Mouse (Mus musculus) liver, embryonic 15.5 days (tissue): ENCODE results near the gene Pitpnc1. TPM values are rescaled to one million over a fixed set of nuclear protein-coding genes. Genes with fewer than 3 reads are reported as not detected.

ENCODE experiments used
- ATAC-seq: fragments of 200-750 bp; cut with Nextera tagmentation; 2 replicates; pipeline ENCODE4 v1.8.0; 2017; ENCODE audit warnings: moderate number of reproducible peaks, mild to moderate bottlenecking, moderate library complexity; ENCODE audit not compliant: insufficient read depth
- H3K27ac ChIP-seq: fragments of 300-500 bp; sonication (generic); replicated peaks from 2 replicates; pipeline ENCODE4 v1.5.1; 2015; ENCODE audit warnings: mild to moderate bottlenecking, inconsistent platforms
- H3K27me3 ChIP-seq: fragments of 300-500 bp; sonication (generic); 2 replicates; pipeline ENCODE4 v1.6.1; 2015; ENCODE audit warnings: mild to moderate bottlenecking, inconsistent platforms
- H3K36me3 ChIP-seq: fragments of 300-500 bp; sonication (generic); replicated peaks from 2 replicates; pipeline ENCODE4 v1.6.1; 2015; ENCODE audit warnings: moderate library complexity, mild to moderate bottlenecking, inconsistent platforms
- H3K4me1 ChIP-seq: fragments of 300-500 bp; sonication (generic); replicated peaks from 2 replicates; pipeline ENCODE4 v1.6.1; 2015; ENCODE audit warnings: inconsistent platforms
- H3K4me2 ChIP-seq: fragments of 300-500 bp; sonication (generic); 2 replicates; pipeline ENCODE4 v1.6.1; 2015; ENCODE audit warnings: moderate library complexity, mild to moderate bottlenecking, inconsistent platforms
- H3K4me3 ChIP-seq: fragments of 300-500 bp; sonication (generic); replicated peaks from 2 replicates; pipeline ENCODE4 v1.5.1; 2015; ENCODE audit warnings: mild to moderate bottlenecking, inconsistent platforms
- H3K9ac ChIP-seq: fragments of 300-500 bp; sonication (generic); 2 replicates; pipeline ENCODE4 v1.6.1; 2015; ENCODE audit warnings: moderate library complexity, mild to moderate bottlenecking, inconsistent platforms
- H3K9me3 ChIP-seq: fragments of 300-500 bp; sonication (generic); replicated peaks from 2 replicates; pipeline ENCODE4 v1.6.1; 2016; ENCODE audit warnings: inconsistent platforms
- WGBS: fragments of 180-500 bp; shearing (Covaris S2); methylation state at CpG from one replicate; pipeline ENCODE4 v1.1.7; 2015; ENCODE audit warnings: mixed read lengths; ENCODE audit not compliant: insufficient replicate concordance; 5-methylcytosine and 5-hydroxymethylcytosine counted together
- polyA plus RNA-seq: library from polyadenylated mRNA; unstranded; fragments of >200 nt; fragmentation: Nextera tagmentation; extraction: Ambion mirVana; gene quantifications from 2 replicates; pipeline ENCODE4 v1.2.1, GENCODE M21; 2015

Pitpnc1 gene
- polyA plus RNA-seq, 1 experiment from 2014 or later = 7.0 TPM

DNA sequence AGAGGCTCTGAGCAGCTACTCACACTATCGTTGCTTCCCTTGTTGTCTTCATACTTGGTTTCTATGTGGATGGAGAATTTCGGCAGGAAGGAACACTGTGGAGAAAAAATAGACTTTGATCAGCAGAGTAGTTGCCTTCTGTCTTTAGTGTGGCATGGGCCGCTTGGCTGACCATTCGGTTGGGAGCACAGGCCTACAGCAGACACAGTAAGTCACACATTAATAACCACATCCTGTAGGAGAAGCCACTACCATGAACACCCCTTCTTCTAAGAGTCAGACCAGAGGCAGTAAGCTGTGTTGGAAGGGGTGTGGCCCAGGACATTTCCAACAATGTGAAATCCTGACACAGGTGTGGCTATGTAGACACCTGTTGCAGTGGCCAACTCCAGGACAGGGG is 174.3 kb downstream of the Pitpnc1 start:
- H3K27ac ChIP-seq = no peak overlapping the region
- H3K36me3 ChIP-seq = peaks cover 7% of the 10 kb centered on the region; the same call in 1 of the 2 replicates
- no peak for ATAC-seq
- no peak overlapping the region for H3K9ac ChIP-seq
- 70% methylated on average over 4 of the region's 4 CpGs for WGBS
- no peaks in the 10 kb centered on the region for H3K27me3 ChIP-seq
- H3K9me3 ChIP-seq = 0 out of 2 replicates have a peak, but pooled peaks cover 5% of the 10 kb centered on the region
- H3K4me1 ChIP-seq = no peaks in the 10 kb centered on the region
- no peak overlapping the region for H3K4me2 ChIP-seq
- H3K4me3 ChIP-seq = no peak overlapping the region

DNA sequence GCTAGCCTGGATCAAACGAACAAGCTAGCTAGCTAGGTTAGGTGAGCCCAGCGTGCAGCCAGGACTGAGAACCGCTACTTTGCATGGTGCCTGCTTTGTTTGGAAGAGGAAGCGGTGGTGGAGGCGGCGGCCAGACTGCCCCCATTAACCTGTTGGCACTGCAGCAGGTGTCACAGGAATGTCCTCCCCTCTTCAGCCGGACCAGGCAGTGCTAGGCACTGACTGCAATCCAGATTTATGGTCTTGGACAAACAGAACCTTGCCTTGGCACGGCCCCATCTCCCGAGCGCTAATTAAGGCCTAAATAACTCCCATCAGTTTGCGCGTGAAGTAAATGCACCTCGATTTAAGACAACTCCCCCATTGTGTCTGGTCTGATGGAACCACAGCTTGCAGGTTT is 178.5 kb downstream of the Pitpnc1 start:
- 74% methylated on average over 13 of the region's 13 CpGs for WGBS
- no peaks in the 10 kb centered on the region for H3K4me1 ChIP-seq

DNA sequence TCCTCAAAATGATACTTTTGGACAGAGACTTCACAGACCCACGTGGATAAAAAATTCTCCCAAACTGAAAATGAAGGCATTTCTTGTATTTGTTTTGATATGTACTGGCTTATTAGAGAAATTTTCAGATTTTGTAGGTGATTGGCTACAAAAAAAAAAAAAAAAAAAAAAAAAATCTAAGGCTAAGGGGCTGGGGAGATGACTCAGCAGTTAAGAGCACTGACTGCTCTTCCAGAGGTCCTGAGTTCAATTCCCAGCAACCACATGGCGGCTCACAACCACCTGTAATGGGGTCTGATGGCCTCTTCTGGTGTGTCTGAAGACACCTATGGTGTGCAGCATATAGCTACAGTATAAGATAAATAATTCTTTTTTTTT is 182.3 kb downstream of the Pitpnc1 start:
- H3K27me3 ChIP-seq = no peaks in the 10 kb centered on the region
- H3K4me1 ChIP-seq = no peaks in the 10 kb centered on the region
- no peak overlapping the region for H3K27ac ChIP-seq
- no peaks in the 10 kb centered on the region for H3K9me3 ChIP-seq
- WGBS = 84% methylated on average over 2 of the region's 2 CpGs
- no peak overlapping the region for H3K4me2 ChIP-seq
- ATAC-seq = no peak
- H3K4me3 ChIP-seq = no peak overlapping the region
- H3K36me3 ChIP-seq = peaks cover 6% of the 10 kb centered on the region; the same call in 1 of the 2 replicates
- no peak overlapping the region for H3K9ac ChIP-seq

More for the DNA sequence above, 178.5 kb downstream of the Pitpnc1 start:
- H3K27me3 ChIP-seq = no peaks in the 10 kb centered on the region
- H3K27ac ChIP-seq = no peak overlapping the region
- H3K9me3 ChIP-seq = no peaks in the 10 kb centered on the region
- ATAC-seq = no peak
- no peak overlapping the region for H3K9ac ChIP-seq
- no peak overlapping the region for H3K4me2 ChIP-seq
- H3K4me3 ChIP-seq = no peak overlapping the region
- H3K36me3 ChIP-seq = peaks cover 6% of the 10 kb centered on the region; the same call in 1 of the 2 replicates

DNA sequence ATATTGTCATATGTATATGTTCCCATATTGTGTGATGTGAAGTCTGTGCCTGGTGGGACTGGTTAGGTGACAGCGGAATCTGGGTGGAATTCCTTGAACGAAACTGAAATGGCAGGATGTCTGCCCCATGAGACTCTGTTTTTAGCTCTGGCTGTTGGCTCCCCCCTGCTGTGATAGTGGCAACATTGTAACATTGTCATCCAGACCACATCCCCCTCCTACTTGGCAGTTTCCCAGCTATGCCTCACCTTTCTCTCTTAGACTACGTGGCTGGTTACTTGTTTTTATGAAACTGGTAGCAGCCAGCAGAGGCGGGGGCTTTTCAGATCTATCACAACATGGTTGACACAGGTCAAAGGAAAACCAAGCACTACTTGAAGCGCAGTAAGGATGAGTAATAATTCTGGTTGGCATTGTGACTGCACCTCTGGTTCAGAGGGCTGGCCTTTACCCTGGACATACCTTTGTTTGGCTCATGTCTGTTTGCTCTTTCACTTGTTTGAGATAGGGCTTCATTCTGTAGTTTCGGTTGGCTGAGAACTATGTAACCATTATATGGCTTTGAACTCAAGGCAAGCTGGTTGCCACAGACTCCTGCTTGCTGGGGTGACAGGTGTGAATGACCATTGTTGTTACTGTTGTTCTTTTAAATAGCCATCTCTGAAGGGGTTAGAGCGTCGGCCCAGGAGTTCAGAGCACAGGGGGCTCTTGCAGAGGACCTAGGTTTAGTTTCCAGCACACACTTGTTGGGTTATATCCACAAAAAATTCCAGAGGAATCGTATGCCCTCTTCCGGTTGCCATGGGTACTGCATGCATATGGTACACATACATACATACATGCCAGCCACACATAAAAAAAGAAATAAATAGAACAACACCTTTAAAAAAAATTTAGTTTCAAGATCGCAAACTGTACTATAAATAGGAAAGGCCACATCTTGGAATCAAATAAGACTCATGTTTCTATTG is 183.0 kb downstream of the Pitpnc1 start:
- Histone ChIP-seq H3K9me3 (no peaks in the 10 kb centered on the region), H3K4me1 (no peaks in the 10 kb centered on the region), H3K4me2 (no peak overlapping the region), H3K4me3 (no peak overlapping the region), H3K27me3 (no peaks in the 10 kb centered on the region), H3K27ac (no peak overlapping the region), H3K36me3 (peaks cover 6% of the 10 kb centered on the region; the same call in 1 of the 2 replicates), H3K9ac (no peak overlapping the region)
- ATAC-seq = peak; percentile 34; the same call in 1 of the 2 replicates
- 78% methylated on average over 11 of the region's 11 CpGs for WGBS

DNA sequence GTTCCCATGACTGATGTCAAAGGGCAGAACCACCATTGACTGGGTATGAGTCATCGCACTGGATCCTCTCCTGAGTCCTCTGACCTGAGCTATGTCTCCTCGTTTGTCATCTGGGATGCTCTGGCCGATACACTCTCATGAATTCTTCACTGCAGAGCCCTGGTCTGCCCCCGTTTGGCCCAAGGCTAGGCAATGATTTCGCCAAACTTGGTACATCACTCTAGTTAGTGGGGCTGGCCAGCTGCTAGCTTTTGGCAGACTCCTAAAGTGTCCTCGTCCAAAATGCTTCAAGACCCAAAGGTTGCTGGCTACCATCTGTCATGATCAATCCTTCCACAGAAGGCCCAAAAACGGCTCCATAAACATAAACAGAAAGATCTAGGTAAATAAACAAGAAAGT is 184.8 kb downstream of the Pitpnc1 start:
- Histone ChIP-seq H3K4me3 (no peak overlapping the region), H3K4me1 (no peaks in the 10 kb centered on the region; the same call in 1 of the 2 replicates), H3K4me2 (no peak overlapping the region), H3K9ac (no peak overlapping the region), H3K9me3 (no peaks in the 10 kb centered on the region), H3K36me3 (peaks cover 3% of the 10 kb centered on the region; the same call in 1 of the 2 replicates), H3K27me3 (no peaks in the 10 kb centered on the region), H3K27ac (no peak overlapping the region)
- WGBS = 67% methylated on average over 7 of the region's 7 CpGs
- no peak for ATAC-seq

DNA sequence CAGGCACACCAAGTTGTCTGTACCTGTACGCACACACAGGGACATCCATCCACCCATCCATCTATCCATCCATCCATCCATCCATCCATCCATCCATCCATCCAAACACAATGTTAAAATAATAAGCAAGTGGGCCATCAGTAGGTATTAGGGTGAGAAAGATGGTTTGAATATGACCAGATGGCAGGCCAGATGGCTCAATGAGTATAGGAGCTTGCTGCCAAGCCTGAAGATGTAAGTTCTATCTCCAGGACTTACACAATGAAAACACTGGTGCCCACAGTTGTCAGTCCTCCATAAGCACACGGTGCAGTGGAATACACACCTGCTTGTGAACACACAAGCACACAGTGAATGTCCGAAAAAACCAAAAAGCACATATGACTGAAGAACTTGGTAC is 186.9 kb downstream of the Pitpnc1 start:
- H3K9me3 ChIP-seq = no peaks in the 10 kb centered on the region
- ATAC-seq = no peak
- no peaks in the 10 kb centered on the region for H3K27me3 ChIP-seq
- no peak overlapping the region for H3K4me3 ChIP-seq
- H3K4me1 ChIP-seq = peaks cover 7% of the 10 kb centered on the region; the same call in 1 of the 2 replicates
- H3K4me2 ChIP-seq = no peak overlapping the region
- H3K27ac ChIP-seq = no peak overlapping the region
- no peaks in the 10 kb centered on the region for H3K36me3 ChIP-seq
- no peak overlapping the region for H3K9ac ChIP-seq
- WGBS = 79% methylated on average over 3 of the region's 3 CpGs

DNA sequence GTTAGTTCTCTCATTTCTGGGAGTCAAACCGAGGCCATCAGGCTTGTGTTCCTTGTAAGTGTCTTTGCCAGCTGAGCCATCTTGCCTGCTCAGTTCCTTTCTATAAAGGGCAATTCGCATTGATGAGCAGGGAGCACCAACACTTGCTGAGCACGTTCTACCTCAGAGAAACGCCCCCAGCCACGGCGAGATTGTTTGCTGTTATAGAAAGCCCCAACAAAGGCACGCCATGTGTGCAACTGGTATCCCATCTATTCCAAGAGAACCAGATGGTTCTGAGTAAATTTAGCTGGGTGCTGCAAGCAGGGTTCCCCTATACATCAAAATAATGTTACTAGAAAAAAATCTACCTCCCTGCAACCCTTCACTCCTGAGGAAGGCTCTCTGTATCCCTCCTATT is 188.0 kb downstream of the Pitpnc1 start:
- H3K36me3 ChIP-seq = no peaks in the 10 kb centered on the region
- ATAC-seq = no peak
- WGBS = 79% methylated on average over 7 of the region's 7 CpGs
- H3K4me1 ChIP-seq = peaks cover 8% of the 10 kb centered on the region
- no peak overlapping the region for H3K4me3 ChIP-seq
- H3K4me2 ChIP-seq = no peak overlapping the region
- H3K27me3 ChIP-seq = no peaks in the 10 kb centered on the region
- H3K27ac ChIP-seq = no peak overlapping the region
- no peak overlapping the region for H3K9ac ChIP-seq
- H3K9me3 ChIP-seq = no peaks in the 10 kb centered on the region

DNA sequence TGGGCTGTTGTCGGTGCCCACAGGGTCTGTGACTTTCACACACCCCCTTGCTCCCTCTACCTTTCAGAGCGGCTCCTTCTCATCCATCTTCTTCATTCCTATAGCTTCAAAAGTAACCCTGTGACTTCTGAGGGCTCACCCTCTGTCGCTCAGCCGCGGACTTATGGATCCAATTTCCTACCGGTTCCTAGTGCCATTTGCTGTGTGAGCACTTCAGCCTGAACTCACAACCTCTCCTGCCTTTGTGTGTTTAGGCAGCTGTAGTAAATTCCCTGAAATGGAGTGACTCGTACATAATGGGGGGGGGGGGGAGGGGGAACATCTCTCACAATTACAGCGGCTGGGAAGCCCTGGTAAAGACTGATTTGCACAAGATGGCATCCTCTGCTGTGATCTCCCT is 191.2 kb downstream of the Pitpnc1 start:
- Histone ChIP-seq H3K27me3 (no peaks in the 10 kb centered on the region), H3K4me1 (peaks cover 24% of the 10 kb centered on the region), H3K36me3 (no peaks in the 10 kb centered on the region), H3K4me3 (no peak overlapping the region), H3K9ac (no peak overlapping the region), H3K9me3 (no peaks in the 10 kb centered on the region), H3K27ac (no peak overlapping the region), H3K4me2 (no peak overlapping the region)
- ATAC-seq = no peak
- WGBS = 70% methylated on average over 8 of the region's 8 CpGs

DNA sequence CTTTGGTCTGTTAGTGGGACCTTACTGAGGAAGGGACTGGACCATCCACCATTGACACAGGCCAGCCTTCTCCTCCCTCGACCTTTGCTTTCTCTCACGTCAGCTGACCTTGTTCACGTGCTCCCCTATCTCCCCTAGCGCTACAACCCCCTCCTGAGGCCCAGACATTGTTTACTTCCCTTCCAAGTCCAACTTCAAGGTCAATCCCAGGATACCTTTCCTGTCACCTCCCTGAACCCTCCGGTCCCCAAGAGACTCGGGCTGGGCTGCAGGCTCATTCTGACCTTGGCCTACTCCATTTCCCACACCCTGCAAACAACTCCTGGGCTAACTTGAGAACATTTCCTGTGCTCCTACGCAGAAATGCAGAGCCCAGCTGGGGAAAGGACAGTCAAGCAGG is 193.6 kb downstream of the Pitpnc1 start:
- no peak overlapping the region for H3K9ac ChIP-seq
- no peaks in the 10 kb centered on the region for H3K9me3 ChIP-seq
- H3K4me1 ChIP-seq = peaks cover 24% of the 10 kb centered on the region
- 0 out of 2 replicates have a peak overlapping the region, but pooled peaks have one; percentile 29 for H3K27ac ChIP-seq
- WGBS = 51% methylated on average over 7 of the region's 7 CpGs
- no peak overlapping the region for H3K4me3 ChIP-seq
- no peak overlapping the region for H3K4me2 ChIP-seq
- no peaks in the 10 kb centered on the region for H3K27me3 ChIP-seq
- peak; percentile 35; the same call in 1 of the 2 replicates for ATAC-seq
- H3K36me3 ChIP-seq = no peaks in the 10 kb centered on the region

DNA sequence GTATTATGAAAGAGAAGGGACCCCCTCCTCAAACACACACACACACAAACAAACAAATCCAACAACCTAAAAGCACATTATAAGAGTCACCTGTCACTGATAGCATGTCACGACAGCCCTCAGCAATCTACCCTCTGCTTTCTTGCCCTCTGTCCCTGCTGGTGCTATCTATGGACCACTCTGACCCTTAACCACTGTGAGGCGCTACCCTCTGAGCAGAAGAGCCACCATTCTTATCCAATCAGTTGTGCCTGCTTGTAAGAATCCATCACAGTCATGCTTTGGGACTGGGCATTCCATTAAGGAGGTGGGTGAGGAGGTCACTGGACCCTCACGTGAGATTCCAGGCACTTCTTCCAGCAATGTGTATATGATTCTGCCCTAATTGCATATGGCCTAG is 194.2 kb downstream of the Pitpnc1 start:
- no peak overlapping the region for H3K27ac ChIP-seq
- no peak overlapping the region for H3K4me2 ChIP-seq
- H3K9ac ChIP-seq = no peak overlapping the region
- H3K27me3 ChIP-seq = no peaks in the 10 kb centered on the region
- ATAC-seq = peak; percentile 7; the same call in 1 of the 2 replicates
- H3K4me3 ChIP-seq = no peak overlapping the region
- peaks cover 24% of the 10 kb centered on the region for H3K4me1 ChIP-seq
- H3K9me3 ChIP-seq = no peaks in the 10 kb centered on the region
- WGBS = 66% methylated on average over 3 of the region's 3 CpGs
- H3K36me3 ChIP-seq = no peaks in the 10 kb centered on the region

DNA sequence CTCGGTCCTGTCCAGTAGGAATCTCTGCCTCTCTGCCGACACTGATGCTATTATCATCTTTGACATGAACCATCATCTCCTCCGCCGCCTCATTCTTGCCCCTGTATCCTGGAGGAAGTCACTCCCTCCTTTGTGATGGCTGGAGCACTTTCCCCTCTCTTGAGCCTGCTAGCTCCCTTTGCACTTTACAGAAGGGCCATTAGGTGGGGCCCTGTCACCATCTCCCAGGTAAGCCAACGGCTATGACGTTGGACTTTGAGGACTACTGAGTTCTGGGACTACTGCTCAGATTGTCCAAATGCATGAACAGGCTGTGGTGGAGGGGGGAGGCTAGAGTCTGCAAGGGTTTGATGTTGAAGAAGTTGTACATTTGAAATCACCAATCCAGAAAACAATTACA is 194.6 kb downstream of the Pitpnc1 start:
- 45% methylated on average over 6 of the region's 6 CpGs for WGBS
- peaks cover 24% of the 10 kb centered on the region for H3K4me1 ChIP-seq
- H3K27ac ChIP-seq = no peak overlapping the region
- H3K36me3 ChIP-seq = no peaks in the 10 kb centered on the region
- H3K9ac ChIP-seq = no peak overlapping the region
- ATAC-seq = no peak
- no peak overlapping the region for H3K4me3 ChIP-seq
- no peak overlapping the region for H3K4me2 ChIP-seq
- H3K27me3 ChIP-seq = no peaks in the 10 kb centered on the region
- no peaks in the 10 kb centered on the region for H3K9me3 ChIP-seq
